Mouse (Mus musculus) granulocyte monocyte progenitor cell, adult 5-6 weeks (primary cell): ENCODE results near the gene Tmem131l. TPM values are rescaled to one million over a fixed set of nuclear protein-coding genes. Genes with fewer than 3 reads are reported as not detected.

Source experiments
- ATAC-seq: replicated peaks from 2 replicates; pipeline ENCODE4 v1.8.0; 2016; ENCODE audit warnings: mild to moderate bottlenecking, moderate TSS enrichment, inconsistent platforms; ENCODE audit not compliant: poor library complexity, severe bottlenecking
- total RNA-seq, 2 experiments: library from RNA; stranded (forward) in 1 of 2; stranded (reverse) in 1 of 2; fragments of 200-712, 200-1000 nt in 1 of 2; fragments of >200 nt in 1 of 2; fragmentation: Nextera tagmentation in 1 of 2; gene quantifications; 2 replicates each; pipeline ENCODE4 v1.2.3; 2014 to 2017

Tmem131l gene
- total RNA-seq, 2 experiments from 2014 or later, result 31.9 to 80.9 TPM

DNA sequence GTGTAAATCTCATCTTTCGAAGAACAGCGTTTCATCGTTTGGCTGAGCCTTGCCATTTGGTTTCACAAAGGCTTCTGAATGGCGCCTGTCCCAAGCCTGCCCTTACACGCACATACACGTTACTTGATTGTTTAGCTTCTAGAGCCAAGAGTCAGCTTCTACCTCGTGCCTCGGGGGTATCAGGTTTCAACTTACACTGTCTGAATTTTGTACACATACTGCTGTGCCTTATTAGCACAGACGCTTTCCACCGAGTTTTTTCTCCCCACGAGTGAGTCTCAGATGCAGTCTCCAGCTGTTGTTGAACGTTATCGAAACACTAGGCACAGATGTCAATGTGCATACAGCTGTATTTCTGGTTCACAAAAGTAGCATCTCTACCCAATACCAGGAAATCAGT lies 19.3 kb upstream of the Tmem131l start:
- ATAC-seq, result no peak

DNA sequence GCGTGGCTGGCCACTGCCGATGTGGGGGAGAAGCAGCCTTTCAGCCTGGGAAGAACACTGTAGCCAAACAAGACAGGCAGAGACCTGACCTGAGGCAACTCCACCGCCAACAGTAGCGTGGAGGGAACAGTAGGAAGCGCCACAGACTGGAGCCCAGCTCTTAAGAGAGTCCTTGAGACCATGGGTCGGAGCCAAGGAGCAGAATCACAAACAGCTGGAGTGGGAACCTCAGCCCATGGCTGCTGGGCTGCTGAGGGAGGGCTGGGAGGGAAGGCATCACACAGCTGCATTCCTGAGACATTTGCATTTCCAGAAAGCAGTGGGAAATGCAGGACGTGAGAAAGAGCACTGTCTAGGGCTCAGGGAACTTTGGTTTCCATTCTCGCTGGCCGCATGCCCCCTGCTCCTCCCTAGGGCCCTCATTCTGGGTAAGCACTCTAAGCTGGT lies 8.8 kb upstream of the Tmem131l start:
- no peak for ATAC-seq

DNA sequence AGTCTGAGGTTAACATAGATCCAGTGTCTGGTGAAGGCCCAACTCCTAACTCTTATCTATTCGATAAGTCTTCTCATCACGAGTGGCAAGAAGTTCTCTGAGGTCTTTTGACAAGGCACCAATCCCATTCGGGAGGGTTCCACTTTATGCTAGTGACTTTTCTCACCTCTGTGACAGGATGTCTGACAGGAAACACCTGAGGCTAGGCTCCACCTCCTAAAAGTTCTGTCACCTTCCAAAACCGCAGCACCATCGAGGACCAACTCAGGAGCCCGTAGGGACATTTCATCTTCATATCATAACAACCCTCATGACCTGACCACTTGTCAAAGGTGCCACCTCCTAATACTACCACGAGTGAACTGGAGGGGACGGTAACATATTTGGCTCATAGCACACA lies 6.2 kb upstream of the Tmem131l start:
- no peak for ATAC-seq

DNA sequence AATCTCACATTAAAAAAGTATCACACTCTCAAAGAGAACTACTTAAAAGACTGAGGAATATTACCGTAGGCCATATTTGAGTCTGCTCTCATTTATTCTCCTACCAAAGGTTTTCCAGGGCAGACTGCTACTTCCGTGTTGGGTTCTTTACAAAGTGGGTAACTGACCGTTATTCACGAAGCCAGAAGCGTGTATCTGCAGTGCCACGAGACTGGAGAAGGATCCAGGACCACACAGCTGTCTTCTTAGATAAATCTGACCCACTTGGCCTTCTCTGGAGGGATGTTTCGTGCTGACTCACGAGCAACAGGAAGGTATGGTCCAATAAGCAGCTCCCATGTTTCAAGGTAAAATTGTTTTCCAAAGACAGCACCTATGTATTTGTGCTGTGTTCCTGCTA lies 1.8 kb upstream of the Tmem131l start:
- ATAC-seq, result no peak

DNA sequence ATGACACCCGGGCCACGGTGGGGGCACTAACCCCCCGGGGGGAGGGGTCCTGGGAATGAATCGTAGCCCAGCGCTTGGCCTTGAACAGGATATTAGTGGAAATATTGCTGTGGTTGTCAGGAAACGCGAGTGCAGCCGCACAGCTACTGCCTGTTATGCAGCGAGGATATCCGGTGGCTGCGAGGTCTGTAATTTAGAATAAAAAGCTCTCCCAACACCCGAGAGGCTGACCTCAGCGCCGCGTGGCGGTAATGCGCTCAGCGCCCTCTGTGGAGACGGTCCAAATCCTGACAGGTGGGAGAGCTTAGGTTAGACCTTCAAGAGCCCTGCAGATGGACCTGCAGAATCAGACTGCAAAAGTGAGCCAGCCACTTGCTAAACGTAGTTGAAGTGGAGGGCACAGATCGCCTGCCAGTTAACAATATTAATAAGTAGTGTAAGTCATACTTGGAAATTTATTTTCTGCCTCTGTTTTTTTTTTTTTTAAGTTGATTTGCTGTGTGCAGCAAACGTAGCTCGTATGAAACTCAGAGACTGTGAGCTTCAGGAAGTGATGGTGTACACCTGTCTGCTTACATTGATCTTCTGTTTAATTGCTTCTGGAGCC lies 604 bp upstream of the Tmem131l start:
- ATAC-seq, result peak; percentile 28

DNA sequence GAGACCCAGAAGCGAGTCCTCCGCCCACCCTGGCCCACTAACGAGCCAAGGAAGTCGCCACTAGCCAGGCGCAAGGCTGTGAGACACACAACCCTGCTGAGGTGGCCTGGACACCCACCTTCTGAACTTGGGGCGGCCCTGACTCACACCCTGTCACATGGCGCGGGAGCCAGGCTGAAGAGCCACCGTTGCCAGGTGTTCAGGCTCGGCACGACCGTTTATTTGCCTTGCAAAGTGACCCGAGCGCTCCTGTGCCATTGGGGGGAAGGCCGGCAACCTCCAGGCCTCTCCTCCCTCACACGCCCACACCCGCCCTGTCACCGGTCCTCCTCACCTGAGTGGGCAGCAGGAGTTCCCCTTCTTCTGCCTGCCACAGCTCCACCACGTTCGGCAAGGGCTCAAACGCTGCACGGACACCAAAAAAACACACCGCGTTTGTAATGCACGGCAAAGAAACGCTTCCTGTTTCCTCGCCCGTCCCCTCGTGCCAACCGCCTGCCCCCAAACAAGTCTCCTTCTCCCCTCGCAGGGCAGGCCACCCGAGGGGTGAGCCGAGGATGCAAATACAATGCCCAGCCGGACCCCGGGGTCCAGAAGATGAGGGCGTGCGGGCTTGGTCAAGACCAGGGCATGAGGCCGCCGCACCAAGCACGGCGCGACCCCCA lies 862 bp downstream of the Tmem131l start:
- ATAC-seq, result peak; percentile 54

DNA sequence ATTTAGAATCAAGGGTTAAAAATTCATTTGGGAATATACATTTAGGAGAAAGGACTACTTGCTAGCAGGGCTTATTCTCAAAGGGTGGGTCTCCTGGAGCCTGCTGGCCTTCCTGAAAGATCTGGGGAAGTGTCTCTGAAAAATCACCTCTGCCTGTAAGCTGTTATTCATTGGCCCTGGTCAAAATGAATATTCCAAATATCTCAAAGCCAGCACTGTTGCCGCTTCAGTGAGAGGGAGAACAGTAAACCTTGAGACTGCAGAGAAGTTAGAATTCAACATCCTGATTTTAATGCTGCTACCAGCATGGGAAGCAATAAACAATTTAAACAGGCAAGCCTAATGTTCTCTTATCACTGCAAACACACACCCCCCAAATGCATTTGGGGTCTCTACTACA lies 1.8 kb downstream of the Tmem131l start:
- no peak for ATAC-seq

DNA sequence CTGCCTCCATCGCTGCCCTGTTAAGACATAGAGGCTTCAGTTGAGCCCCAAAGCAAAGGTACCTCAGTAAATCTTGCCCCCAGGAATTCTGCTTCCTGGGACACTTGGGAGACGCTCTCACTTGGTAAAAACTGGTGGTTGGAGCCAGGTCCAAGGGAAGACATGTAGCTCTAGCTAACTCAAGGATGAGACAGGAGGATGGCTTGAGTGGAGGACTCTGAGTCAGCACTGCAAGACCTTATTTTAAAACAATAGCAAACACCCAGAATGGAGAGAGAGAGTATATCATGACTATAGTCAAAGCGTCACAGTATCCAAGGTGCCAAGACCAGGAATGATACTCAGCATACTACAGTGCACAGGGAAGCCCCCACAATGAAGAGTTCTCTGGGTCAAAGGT lies 2.4 kb downstream of the Tmem131l start:
- no peak for ATAC-seq

DNA sequence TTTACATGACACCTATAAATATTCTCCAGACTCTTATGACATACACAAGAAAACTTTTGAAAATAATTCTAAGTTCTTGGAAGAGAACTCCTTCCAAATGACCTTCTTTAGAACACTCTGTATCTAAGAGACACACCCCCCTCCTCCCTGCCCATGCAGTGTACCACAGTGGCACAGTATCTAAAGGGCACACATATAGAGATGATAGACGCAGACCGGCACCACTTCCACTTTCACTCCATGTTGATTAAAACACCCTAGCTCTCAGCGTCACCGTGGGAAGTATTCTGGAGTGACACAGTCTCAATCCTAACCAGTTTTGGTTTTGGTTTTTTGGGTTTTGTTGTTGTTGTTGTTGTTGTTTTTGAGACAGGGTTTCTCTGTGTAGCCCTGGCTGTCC lies 3.1 kb downstream of the Tmem131l start:
- ATAC-seq, result peak; percentile 26

DNA sequence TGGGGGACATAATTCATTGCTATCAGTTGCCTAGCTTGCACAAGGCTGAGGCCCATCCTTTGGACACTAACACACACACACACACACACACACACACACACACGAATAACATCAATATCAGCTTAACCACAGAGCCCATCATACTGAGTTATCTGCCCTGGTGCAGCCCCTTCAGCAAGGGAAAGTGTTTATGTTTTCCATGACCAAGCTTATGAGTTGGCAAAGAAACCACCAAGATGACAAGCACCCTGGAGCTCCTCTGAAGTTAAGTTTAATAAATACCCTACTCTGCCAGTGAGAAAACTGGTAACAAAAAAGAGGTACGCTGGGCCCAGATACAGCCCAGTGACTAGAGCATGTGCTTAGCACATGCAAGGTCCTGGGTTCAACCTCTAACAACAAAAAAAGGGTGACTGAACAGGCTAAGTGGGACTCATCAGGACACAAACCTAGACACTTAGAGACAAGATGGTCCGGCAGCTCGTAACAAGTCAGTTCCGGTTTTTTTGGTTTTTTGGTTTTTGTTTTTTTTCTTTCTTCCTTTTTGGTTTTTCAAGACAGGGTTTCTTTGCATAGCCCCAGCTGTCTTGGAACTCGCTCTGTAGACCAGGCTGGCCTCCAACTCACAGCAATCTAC lies 4.1 kb downstream of the Tmem131l start:
- no peak for ATAC-seq

DNA sequence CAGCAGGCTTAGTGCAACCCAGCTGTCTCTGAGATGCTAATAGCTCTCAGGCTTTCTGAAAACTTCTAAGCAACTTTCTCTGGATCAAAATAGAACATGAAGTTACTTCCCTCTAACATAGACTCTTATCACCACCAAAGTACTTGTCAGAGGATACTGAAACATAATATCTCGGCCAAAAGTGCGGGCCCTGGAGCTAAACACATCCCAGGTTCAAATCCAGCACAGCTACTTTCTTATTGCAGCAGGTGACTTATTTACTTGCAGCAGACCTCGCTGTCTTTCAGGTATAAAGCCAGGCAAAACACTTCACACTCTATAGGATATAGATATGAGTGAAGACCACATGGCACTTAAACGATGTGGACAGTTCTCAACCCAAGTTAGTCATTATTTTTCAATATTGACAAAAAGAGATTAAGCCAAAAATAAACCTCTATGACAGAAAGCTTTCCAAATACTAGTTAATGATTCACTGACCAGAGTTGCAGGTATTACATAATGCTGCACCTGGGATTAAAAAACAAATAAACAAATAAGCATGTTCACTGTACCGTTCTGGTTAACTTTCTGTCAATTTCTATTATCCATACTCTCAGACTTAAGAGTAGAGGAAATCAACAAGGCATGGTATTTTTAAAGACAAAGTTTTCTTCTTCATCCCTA lies 5.7 kb downstream of the Tmem131l start:
- no peak for ATAC-seq

DNA sequence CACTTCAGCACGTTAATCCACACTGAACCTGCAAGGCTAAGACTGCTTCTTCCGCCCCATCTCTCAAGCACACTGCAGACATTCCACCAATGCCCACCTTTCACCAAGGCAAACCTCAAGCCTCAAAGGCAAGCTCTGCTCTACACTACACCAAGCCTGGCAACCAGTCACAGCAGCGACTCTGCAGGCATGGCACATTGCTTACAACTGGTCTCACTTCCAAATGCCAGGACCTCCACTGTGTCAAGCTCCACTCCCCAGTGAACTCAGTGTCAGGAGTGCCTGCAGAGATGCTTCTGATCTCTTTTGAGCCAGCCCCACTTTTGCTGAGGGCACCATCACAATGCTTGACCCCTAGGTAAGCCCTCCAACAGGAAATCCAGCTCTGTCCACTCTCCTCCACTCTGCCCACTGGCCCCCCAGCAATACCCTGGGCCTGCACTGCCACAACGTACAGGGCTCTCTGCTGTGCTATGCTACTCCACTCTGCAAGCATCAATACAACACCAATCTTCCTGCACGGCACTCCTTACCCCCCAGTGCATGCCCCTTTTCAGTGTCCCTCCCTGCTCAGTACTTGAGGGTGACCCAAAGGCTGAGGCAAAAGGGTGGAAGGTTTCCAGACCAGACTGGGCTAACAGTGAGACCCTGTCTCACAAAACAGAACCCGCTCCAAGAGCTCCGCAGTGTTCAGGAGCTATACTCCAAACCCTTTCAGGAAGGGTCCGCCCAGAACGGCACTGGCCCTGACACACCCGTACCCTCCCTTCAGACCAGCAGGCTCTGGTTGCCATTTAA lies 6.8 kb downstream of the Tmem131l start:
- no peak for ATAC-seq

DNA sequence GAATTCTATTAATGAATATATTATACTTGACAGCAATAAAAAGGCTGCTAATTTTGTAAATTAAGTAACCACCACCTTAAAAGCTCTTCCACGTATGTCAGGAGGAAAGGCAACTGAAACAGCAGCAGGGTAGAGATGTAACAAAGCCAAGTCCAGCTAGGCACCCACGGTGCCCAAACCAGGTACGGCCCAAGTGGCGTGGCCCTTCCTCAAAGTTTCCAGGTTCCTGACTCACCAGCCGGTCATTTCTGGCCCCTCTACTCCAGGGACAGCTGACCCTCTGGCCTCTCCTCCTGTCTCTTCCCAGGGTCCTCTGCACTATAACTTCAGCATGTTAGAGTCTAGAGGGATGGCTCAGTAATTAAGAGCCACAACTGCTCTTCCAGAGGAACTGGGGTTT lies 7.6 kb downstream of the Tmem131l start:
- no peak for ATAC-seq

DNA sequence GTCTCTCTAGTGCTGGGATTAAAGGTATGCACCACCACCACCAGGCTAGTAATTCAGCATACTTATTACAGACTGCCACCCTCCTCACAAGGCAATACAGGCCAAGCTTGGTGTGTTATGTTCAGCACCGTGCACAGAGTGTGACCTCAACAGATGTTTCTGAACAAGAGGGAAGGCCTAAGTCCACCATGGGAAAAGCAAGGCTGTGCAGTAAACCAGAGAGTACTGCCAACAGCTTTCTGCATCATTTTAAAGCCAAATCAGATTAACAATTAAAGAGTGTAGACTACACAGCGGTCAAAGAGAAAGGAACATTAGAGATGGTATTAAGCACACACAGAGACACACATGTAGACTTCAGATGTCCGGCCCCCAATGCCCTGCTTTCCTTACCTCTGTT lies 8.8 kb downstream of the Tmem131l start:
- no peak for ATAC-seq

DNA sequence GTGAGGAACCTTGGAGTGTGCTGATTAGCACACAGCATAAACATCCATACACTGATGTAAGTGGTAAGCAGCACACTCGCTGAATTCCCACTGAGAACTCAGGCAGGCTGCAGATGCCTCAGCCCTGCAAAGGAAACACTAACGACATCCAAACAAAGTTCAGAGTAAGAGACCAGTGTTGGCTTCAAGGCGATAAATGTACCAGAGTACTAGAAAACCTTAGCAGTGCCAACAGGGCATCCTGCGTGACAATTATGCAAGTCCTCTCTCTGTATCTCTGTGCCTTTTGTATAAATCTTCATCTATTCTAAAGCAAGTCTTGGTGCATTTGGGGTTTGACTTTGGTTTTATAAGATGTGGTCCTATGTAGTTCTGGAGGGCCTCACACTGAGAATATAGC lies 11.0 kb downstream of the Tmem131l start:
- no peak for ATAC-seq

DNA sequence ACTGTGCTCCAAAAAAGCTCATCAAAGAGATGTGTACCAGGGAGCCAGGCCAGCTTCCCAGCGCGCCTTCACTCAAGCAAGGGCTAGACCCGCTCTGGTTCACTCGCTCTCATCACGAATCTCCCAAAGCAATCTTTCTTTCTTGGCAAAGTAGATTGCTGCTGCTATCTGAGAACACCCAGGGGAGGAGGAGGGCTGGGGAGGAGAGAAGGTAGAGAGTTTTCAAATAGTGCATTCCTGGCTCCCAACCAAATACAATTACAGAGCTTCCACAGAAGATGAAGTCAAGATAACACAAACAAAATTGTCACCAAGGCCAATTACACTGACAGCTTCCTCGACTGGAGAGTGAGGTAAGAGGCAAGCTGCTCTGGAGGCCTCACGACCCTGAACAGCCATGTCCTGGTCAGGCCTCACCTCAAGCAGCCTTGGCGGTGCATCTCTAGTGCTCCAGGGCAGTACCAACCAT lies 12.2 kb downstream of the Tmem131l start:
- ATAC-seq, result no peak

DNA sequence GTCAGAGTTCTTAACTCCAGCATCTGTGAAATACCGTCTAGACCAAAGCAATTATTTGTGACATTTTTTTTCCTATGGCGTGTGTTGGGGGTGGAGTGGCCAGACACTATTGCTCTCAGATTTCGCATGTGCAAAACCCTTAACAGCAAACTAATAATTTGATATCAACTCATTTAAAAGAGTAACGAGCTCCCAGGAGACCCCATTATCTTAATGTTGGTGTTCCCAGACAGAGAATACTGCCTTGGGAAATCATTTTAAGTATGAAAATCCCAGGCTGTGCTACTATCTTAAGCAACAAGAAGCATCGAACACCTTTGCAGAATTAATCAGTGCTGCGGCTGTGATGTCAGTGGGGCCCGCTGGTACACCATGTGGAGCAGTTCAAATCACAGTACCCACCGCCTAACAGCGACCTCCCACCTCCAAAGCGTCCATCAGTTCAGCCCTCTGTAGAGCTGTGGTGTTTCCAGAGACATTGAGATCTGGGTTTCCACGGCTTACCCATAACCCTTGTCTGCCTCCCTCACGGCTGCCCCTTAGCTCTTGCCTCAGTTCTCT lies 15.4 kb downstream of the Tmem131l start:
- no peak for ATAC-seq

DNA sequence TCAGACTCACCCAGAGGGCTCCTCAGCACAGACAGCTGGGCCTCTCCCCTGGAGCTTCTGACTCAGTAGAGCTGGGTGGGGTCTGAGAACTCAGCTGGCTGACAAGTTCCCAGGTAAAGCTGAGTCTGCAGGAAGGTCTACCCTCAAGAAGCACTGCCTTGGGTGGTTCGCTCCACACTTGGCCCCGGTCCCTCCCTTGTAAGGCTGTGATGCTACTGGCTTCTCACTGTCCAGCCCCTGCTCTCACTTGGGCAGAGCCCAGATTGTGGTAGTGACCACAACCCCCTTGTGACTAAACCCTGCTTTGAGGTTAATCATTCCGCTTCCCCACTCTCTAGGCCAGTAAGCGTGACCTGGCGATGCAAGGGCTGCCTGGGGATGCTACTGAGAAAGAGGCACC lies 17.3 kb downstream of the Tmem131l start:
- peak; percentile 53 for ATAC-seq

DNA sequence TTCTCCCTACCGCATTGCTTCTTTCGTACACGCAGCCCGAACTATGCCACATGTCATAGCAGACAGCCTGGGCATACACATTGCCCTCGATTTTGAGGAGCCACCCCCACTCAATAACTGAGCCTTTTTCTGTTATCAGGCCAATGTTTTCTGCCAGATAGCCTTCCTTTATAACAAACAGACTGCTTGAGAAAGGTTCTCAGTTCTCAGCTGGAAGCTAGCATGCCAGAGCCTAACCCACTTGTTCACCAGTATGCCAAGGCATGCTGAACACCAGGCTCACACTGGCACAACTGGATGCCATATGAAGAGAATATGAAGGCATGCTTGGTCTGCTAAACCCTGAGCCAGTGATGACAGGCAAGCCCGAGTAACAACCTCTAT lies 17.8 kb downstream of the Tmem131l start:
- no peak for ATAC-seq
